Mouse (Mus musculus) megakaryocyte, adult 5-6 weeks (primary cell): ENCODE results near the gene Rnaseh2a. TPM values are rescaled to one million over a fixed set of nuclear protein-coding genes. Genes with fewer than 3 reads are reported as not detected.
"Not testable (repeated sequence)": the region's sequence is repeated elsewhere in the genome, so short reads cannot be mapped to it uniquely, and the experiment has no call there.

ENCODE experiments used
- ATAC-seq: 2 replicates; pipeline ENCODE4 v1.8.0; 2016; ENCODE audit warnings: mild to moderate bottlenecking, inconsistent platforms; ENCODE audit not compliant: poor library complexity, severe bottlenecking
- total RNA-seq, 2 experiments: library from RNA; stranded (forward) in 1 of 2; stranded (reverse) in 1 of 2; fragments of 153-499, 151-499 nt in 1 of 2; fragments of 221-1000, 200-1000 nt in 1 of 2; gene quantifications; 2 replicates each; pipeline versions ENCODE4 v1.2.3 to v1.2.4; 2015 to 2017

The Rnaseh2a gene
- total RNA-seq, 2 experiments from 2014 or later: 49.0 to 75.8 TPM

DNA sequence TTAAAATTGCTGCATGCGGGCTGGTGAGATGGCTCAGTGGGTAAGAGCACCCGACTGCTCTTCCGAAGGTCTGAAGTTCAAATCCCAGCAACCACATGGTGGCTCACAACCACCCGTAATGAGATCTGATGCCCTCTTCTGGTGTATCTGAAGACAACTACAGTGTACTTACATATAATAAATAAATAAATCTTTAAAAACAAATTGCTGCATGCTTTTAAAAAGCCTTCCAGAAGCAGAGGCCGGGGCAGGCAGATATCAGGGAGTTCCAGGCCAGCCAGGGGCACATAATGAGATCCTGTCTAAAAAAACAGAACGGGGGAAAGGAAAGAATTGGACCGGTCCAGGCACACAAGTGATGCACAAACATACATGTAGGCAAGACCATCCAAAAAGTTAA is 61.6 kb downstream of the Rnaseh2a start:
- ATAC-seq: not testable (repeated sequence)

DNA sequence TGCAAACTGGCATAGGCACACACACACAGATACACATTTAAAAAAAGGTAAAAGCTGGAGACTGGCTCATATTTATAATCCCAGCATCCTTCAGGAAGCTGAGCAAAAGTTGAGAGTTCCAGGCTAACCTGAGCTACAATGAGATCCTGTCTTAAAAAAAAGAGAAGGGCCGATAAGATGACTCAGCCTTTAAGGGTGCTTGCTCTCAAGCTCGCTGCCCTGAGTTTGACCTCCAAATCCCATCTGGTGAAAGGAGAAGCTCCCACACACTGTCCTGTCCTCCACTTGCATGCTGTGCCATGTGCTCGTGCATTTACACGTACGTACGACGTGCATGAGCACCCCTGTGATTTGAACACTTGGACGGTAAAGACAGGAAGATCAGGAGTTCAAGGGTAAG is 62.1 kb downstream of the Rnaseh2a start:
- ATAC-seq: no peak

DNA sequence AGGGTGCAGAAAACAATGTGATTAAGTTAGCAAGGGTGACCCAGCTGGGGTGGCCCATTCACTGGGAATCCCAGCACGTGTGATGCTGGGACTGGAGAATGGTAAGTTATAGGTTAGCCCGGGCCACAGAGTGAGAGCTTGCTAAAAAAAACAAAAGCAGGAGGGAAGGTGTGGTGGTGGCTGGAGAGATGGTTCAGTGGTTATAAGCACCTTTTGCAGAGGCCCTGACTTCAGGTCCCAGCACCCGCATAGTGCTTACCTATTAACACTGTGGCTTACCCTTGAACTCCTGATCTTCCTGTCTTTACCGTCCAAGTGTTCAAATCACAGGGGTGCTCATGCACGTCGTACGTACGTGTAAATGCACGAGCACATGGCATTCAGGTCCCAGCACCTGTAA is 62.5 kb downstream of the Rnaseh2a start:
- ATAC-seq: no peak

Other genes starting within 250 kb of the Rnaseh2a start
- gene G430095P16Rik, start 246.8 kb downstream of the Rnaseh2a start, total RNA-seq (2015): 40.4 and 45.2 TPM in 2 replicates
- 20.6 and 25.5 TPM in 2 replicates for gene G430095P16Rik, start 246.8 kb downstream of the Rnaseh2a start, total RNA-seq (2017)
- 23.8 and 26.9 TPM in 2 replicates for gene Nfix, start 169.4 kb downstream of the Rnaseh2a start, total RNA-seq (2015)
- 7.7 and 17.0 TPM in 2 replicates for gene Nfix, start 169.4 kb downstream of the Rnaseh2a start, total RNA-seq (2017)
- gene Dand5, start 146.9 kb downstream of the Rnaseh2a start, total RNA-seq (2015): 1.4 and 2.6 TPM in 2 replicates
- 0.28 and 4.4 TPM in 2 replicates for gene Dand5, start 146.9 kb downstream of the Rnaseh2a start, total RNA-seq (2017)
- 6.3 and 6.6 TPM in 2 replicates for gene Gadd45gip1, start 138.2 kb downstream of the Rnaseh2a start, total RNA-seq (2015)
- gene Gadd45gip1, start 138.2 kb downstream of the Rnaseh2a start, total RNA-seq (2017): 13.9 and 20.5 TPM in 2 replicates
- 35.6 and 36.9 TPM in 2 replicates for gene Rad23a, start 129.1 kb downstream of the Rnaseh2a start, total RNA-seq (2015)
- gene Rad23a, start 129.1 kb downstream of the Rnaseh2a start, total RNA-seq (2017): 27.6 and 29.5 TPM in 2 replicates
- gene Calr, start 122.8 kb downstream of the Rnaseh2a start, total RNA-seq (2015): 163 and 187 TPM in 2 replicates
- gene Calr, start 122.8 kb downstream of the Rnaseh2a start, total RNA-seq (2017): 821 and 830 TPM in 2 replicates
- gene Farsa, start 112.8 kb downstream of the Rnaseh2a start, total RNA-seq (2015): 11.6 and 17.3 TPM in 2 replicates
- 49.7 and 53.4 TPM in 2 replicates for gene Farsa, start 112.8 kb downstream of the Rnaseh2a start, total RNA-seq (2017)
- 67.7 and 97.1 TPM in 2 replicates for gene Syce2, start 97.7 kb downstream of the Rnaseh2a start, total RNA-seq (2015)
- 46.2 and 47.5 TPM in 2 replicates for gene Syce2, start 97.7 kb downstream of the Rnaseh2a start, total RNA-seq (2017)
- 7.4 and 8.8 TPM in 2 replicates for gene Gcdh, start 75.8 kb downstream of the Rnaseh2a start, total RNA-seq (2015)
- 9.7 and 11.9 TPM in 2 replicates for gene Gcdh, start 75.8 kb downstream of the Rnaseh2a start, total RNA-seq (2017)
- 2.0 and 5.2 TPM in 2 replicates for gene Klf1, start 67.8 kb downstream of the Rnaseh2a start, total RNA-seq (2015)
- 1.8 and 8.7 TPM in 2 replicates for gene Klf1, start 67.8 kb downstream of the Rnaseh2a start, total RNA-seq (2017)
- 15.2 and 30.1 TPM in 2 replicates for gene Dnase2a, start 61.2 kb downstream of the Rnaseh2a start, total RNA-seq (2015)
- gene Dnase2a, start 61.2 kb downstream of the Rnaseh2a start, total RNA-seq (2017): 27.4 and 39.0 TPM in 2 replicates
- 0.02 TPM in 1 of 2 replicates, not detected in the other for gene Mast1, start 32.4 kb downstream of the Rnaseh2a start, total RNA-seq (2015)
- gene Mast1, start 32.4 kb downstream of the Rnaseh2a start, total RNA-seq (2017): 0.07 and 0.08 TPM in 2 replicates
- gene Rtbdn, start 22.8 kb downstream of the Rnaseh2a start, total RNA-seq (2015): not detected in 2 replicates
- gene Rtbdn, start 22.8 kb downstream of the Rnaseh2a start, total RNA-seq (2017): not detected in 2 replicates
- 3.2 TPM in 1 of 2 replicates, not detected in the other for gene Gm49661, start 334 bp downstream of the Rnaseh2a start, total RNA-seq (2015)
- not detected in 2 replicates for gene Gm49661, start 334 bp downstream of the Rnaseh2a start, total RNA-seq (2017)
- 180 and 184 TPM in 2 replicates for gene Prdx2, start 180 bp downstream of the Rnaseh2a start, total RNA-seq (2015)
- gene Prdx2, start 180 bp downstream of the Rnaseh2a start, total RNA-seq (2017): 230 and 256 TPM in 2 replicates
- gene Junb, start 9.0 kb upstream of the Rnaseh2a start, total RNA-seq (2015): 45.5 and 60.4 TPM in 2 replicates
- gene Junb, start 9.0 kb upstream of the Rnaseh2a start, total RNA-seq (2017): 110 and 125 TPM in 2 replicates
- 0.82 and 1.1 TPM in 2 replicates for gene Hook2, start 20.8 kb upstream of the Rnaseh2a start, total RNA-seq (2015)
- 3.1 and 6.6 TPM in 2 replicates for gene Hook2, start 20.8 kb upstream of the Rnaseh2a start, total RNA-seq (2017)
- 0.07 TPM in 1 of 2 replicates, not detected in the other for gene Best2, start 44.8 kb upstream of the Rnaseh2a start, total RNA-seq (2015)
- not detected in 2 replicates for gene Best2, start 44.8 kb upstream of the Rnaseh2a start, total RNA-seq (2017)
- gene Asna1, start 55.5 kb upstream of the Rnaseh2a start, total RNA-seq (2015): 52.5 and 64.0 TPM in 2 replicates
- 61.2 and 65.5 TPM in 2 replicates for gene Asna1, start 55.5 kb upstream of the Rnaseh2a start, total RNA-seq (2017)
- 138 and 141 TPM in 2 replicates for gene Trir, start 57.1 kb upstream of the Rnaseh2a start, total RNA-seq (2015)
- 411 and 422 TPM in 2 replicates for gene Trir, start 57.1 kb upstream of the Rnaseh2a start, total RNA-seq (2017)
- gene Tnpo2, start 67.1 kb upstream of the Rnaseh2a start, total RNA-seq (2015): 13.2 and 18.8 TPM in 2 replicates
- 13.1 and 17.7 TPM in 2 replicates for gene Tnpo2, start 67.1 kb upstream of the Rnaseh2a start, total RNA-seq (2017)
- gene Fbxw9, start 90.3 kb upstream of the Rnaseh2a start, total RNA-seq (2015): 2.1 and 4.1 TPM in 2 replicates
- gene Fbxw9, start 90.3 kb upstream of the Rnaseh2a start, total RNA-seq (2017): 3.0 and 3.2 TPM in 2 replicates
- not detected in 2 replicates for gene Gm5741, start 98.2 kb upstream of the Rnaseh2a start, total RNA-seq (2015)
- not detected in 2 replicates for gene Gm5741, start 98.2 kb upstream of the Rnaseh2a start, total RNA-seq (2017)
- gene Dhps, start 102.0 kb upstream of the Rnaseh2a start, total RNA-seq (2015): 50.9 and 55.1 TPM in 2 replicates
- gene Dhps, start 102.0 kb upstream of the Rnaseh2a start, total RNA-seq (2017): 26.9 and 30.2 TPM in 2 replicates
- gene Wdr83os, start 111.0 kb upstream of the Rnaseh2a start, total RNA-seq (2015): 116 and 119 TPM in 2 replicates
- gene Wdr83os, start 111.0 kb upstream of the Rnaseh2a start, total RNA-seq (2017): 27.8 and 39.4 TPM in 2 replicates
- 17.0 and 20.5 TPM in 2 replicates for gene Wdr83, start 111.5 kb upstream of the Rnaseh2a start, total RNA-seq (2015)
- gene Wdr83, start 111.5 kb upstream of the Rnaseh2a start, total RNA-seq (2017): 9.9 and 12.5 TPM in 2 replicates
- 204 TPM in 2 replicates for gene Man2b1, start 113.5 kb upstream of the Rnaseh2a start, total RNA-seq (2015)
- 159 and 161 TPM in 2 replicates for gene Man2b1, start 113.5 kb upstream of the Rnaseh2a start, total RNA-seq (2017)
- gene Zfp791, start 153.3 kb upstream of the Rnaseh2a start, total RNA-seq (2015): not detected in 2 replicates
- not detected in 2 replicates for gene Zfp791, start 153.3 kb upstream of the Rnaseh2a start, total RNA-seq (2017)
- gene Cks1brt, start 182.2 kb upstream of the Rnaseh2a start, total RNA-seq (2015): not detected in 2 replicates
- not detected in 2 replicates for gene Cks1brt, start 182.2 kb upstream of the Rnaseh2a start, total RNA-seq (2017)